Mouse (Mus musculus): ENCODE measurements around the gene Ngfr. TPM values are rescaled to one million over a fixed set of nuclear protein-coding genes. Genes with fewer than 3 reads are reported as not detected.

The Ngfr gene
- total RNA-seq, 2 experiments from 2014 or later = 0.91 to 1.3 TPM

GRCm38 (mm10) chr11:95594686-95595212 is 7.2 kb upstream of the Ngfr start:
- no peak for DNase-seq

- DNase-seq = no peak
Measured at GRCm38 (mm10) chr11:95593501-95593900, 6.0 kb upstream of the Ngfr start.

- DNase-seq = no peak
Measured at GRCm38 (mm10) chr11:95592691-95593090, 5.2 kb upstream of the Ngfr start.

GRCm38 (mm10) chr11:95589195-95589594 is 1.7 kb upstream of the Ngfr start:
- no peak for DNase-seq

- no peak for DNase-seq
Measured at GRCm38 (mm10) chr11:95586751-95587422, 648 bp downstream of the Ngfr start.

GRCm38 (mm10) chr11:95586184-95586583 is 1.4 kb downstream of the Ngfr start:
- DNase-seq = peak; percentile 75 to 77

- DNase-seq = no peak
Measured at GRCm38 (mm10) chr11:95585684-95586083, 1.9 kb downstream of the Ngfr start.

GRCm38 (mm10) chr11:95585281-95585680 is 2.3 kb downstream of the Ngfr start:
- no peak for DNase-seq

GRCm38 (mm10) chr11:95584651-95585050 is 2.9 kb downstream of the Ngfr start:
- no peak for DNase-seq

- no peak for DNase-seq
Measured at GRCm38 (mm10) chr11:95583396-95583795, 4.1 kb downstream of the Ngfr start.

- no peak for DNase-seq
Measured at GRCm38 (mm10) chr11:95582193-95582592, 5.3 kb downstream of the Ngfr start.

GRCm38 (mm10) chr11:95579455-95579854 is 8.1 kb downstream of the Ngfr start:
- DNase-seq = no peak

- DNase-seq = peak in 1 of 2 experiments; percentile 26
Measured at GRCm38 (mm10) chr11:95577776-95578446, 9.6 kb downstream of the Ngfr start.

GRCm38 (mm10) chr11:95576299-95576698 is 11.2 kb downstream of the Ngfr start:
- no peak for DNase-seq

- no peak for DNase-seq
Measured at GRCm38 (mm10) chr11:95575791-95576190, 11.7 kb downstream of the Ngfr start.

GRCm38 (mm10) chr11:95574786-95575334 is 12.7 kb downstream of the Ngfr start:
- no peak for DNase-seq

GRCm38 (mm10) chr11:95572227-95572626 is 15.3 kb downstream of the Ngfr start:
- DNase-seq = no peak

- DNase-seq = no peak
Measured at GRCm38 (mm10) chr11:95571755-95572154, 15.8 kb downstream of the Ngfr start.

- DNase-seq = no peak
Measured at GRCm38 (mm10) chr11:95570827-95571619, 16.5 kb downstream of the Ngfr start.

- DNase-seq = no peak
Measured at GRCm38 (mm10) chr11:95569908-95570307, 17.6 kb downstream of the Ngfr start.

GRCm38 (mm10) chr11:95567936-95568715 is 19.4 kb downstream of the Ngfr start:
- DNase-seq = no peak

- no peak for DNase-seq
Measured at GRCm38 (mm10) chr11:95567366-95567765, 20.2 kb downstream of the Ngfr start.
